Mouse (Mus musculus): Measurements from ENCODE around the gene Tctex1d1. TPM values are rescaled to one million over a fixed set of nuclear protein-coding genes. Genes with fewer than 3 reads are reported as not detected.

Tctex1d1 gene
- polyA plus RNA-seq, 1 experiment from 2014 or later, result 0.47 TPM

DNA sequence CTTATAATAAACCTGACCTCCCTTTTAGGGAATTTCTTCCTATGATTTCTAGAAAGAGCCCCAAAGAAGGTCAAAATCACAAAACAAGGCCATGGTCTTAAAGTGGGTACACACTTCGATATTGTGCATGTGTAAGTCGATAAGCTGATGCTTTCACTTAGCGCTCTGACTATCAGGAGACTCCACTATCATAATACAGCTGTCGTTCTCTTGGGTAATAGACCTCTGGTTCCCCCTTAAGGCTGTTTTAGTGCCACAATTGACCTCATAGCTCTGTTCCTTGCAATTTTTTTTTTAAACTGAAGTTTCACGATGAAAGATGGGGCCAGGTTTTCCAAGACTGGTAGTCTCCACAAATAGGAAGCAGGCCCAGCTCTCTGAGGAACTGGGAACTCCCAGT, 979 bp downstream of the Tctex1d1 start:
- Histone ChIP-seq H3K27ac (ENCODE audit: low read depth) (no peak overlapping the region), H3K9ac (ENCODE audit: low read length) (no peak overlapping the region), H3K27me3 (replicated peaks; ENCODE audit: control insufficient read depth, insufficient read depth, low read length) (peaks cover 6% of the 10 kb centered on the region; the same call in 1 of the 2 replicates), H3K4me3 (ENCODE audit: low read depth, low read length) (no peak overlapping the region), H3K4me2 (ENCODE audit: low read length) (peak overlapping the region; percentile 53), H3K9me3 (ENCODE audit: control insufficient read depth, low read length) (no peaks in the 10 kb centered on the region), H3K36me3 (ENCODE audit: control insufficient read depth, insufficient read depth, low read length) (no peaks in the 10 kb centered on the region), H3K4me1 (replicated peaks; ENCODE audit: control insufficient read depth, insufficient read depth, low read length) (peaks cover 3% of the 10 kb centered on the region; the same call in 1 of the 2 replicates)
- WGBS, result 53% methylated on average over 5 of the region's 5 CpGs
- DNase-seq (ENCODE audit: low spot score) (no peak), ATAC-seq (replicated peaks; ENCODE audit: low FRiP score, low TSS enrichment, low read depth) (no peak)

GRCm38 (mm10) chr4:102981709-102982108, 3.3 kb downstream of the Tctex1d1 start:
- H3K9ac ChIP-seq (ENCODE audit: low read length), result no peak overlapping the region
- no peak overlapping the region for H3K4me2 ChIP-seq (ENCODE audit: low read length)
- no peaks in the 10 kb centered on the region for H3K36me3 ChIP-seq (ENCODE audit: control insufficient read depth, insufficient read depth, low read length)
- H3K4me3 ChIP-seq (ENCODE audit: low read depth, low read length), result no peak overlapping the region
- no peak overlapping the region for H3K27ac ChIP-seq (ENCODE audit: low read depth)
- peaks cover 6% of the 10 kb centered on the region; the same call in 1 of the 2 replicates for H3K27me3 ChIP-seq (replicated peaks; ENCODE audit: control insufficient read depth, insufficient read depth, low read length)
- DNase-seq (ENCODE audit: low spot score) (no peak), ATAC-seq (replicated peaks; ENCODE audit: low FRiP score, low TSS enrichment, low read depth) (no peak)
- 80% methylated on average over 8 of the region's 8 CpGs for WGBS
- H3K9me3 ChIP-seq (ENCODE audit: control insufficient read depth, low read length), result no peaks in the 10 kb centered on the region
- peaks cover 3% of the 10 kb centered on the region; the same call in 1 of the 2 replicates for H3K4me1 ChIP-seq (replicated peaks; ENCODE audit: control insufficient read depth, insufficient read depth, low read length)

- WGBS, result 82% methylated on average over 7 of the region's 7 CpGs
These were observed 7.8 kb downstream of the Tctex1d1 start for GRCm38 (mm10) chr4:102986173-102986572.

GRCm38 (mm10) chr4:102986917-102987316, 8.5 kb downstream of the Tctex1d1 start:
- Histone ChIP-seq H3K27ac (ENCODE audit: low read depth) (no peak overlapping the region), H3K27me3 (replicated peaks; ENCODE audit: control insufficient read depth, insufficient read depth, low read length) (no peaks in the 10 kb centered on the region), H3K9me3 (ENCODE audit: control insufficient read depth, low read length) (no peaks in the 10 kb centered on the region), H3K4me3 (ENCODE audit: low read depth, low read length) (no peak overlapping the region), H3K36me3 (ENCODE audit: control insufficient read depth, insufficient read depth, low read length) (no peaks in the 10 kb centered on the region), H3K9ac (ENCODE audit: low read length) (no peak overlapping the region), H3K4me2 (ENCODE audit: low read length) (no peak overlapping the region), H3K4me1 (replicated peaks; ENCODE audit: control insufficient read depth, insufficient read depth, low read length) (no peaks in the 10 kb centered on the region)
- ATAC-seq (replicated peaks; ENCODE audit: low FRiP score, low TSS enrichment, low read depth), result peak; percentile 40; the same call in 1 of the 2 replicates
- 3% methylated on average over 2 of the region's 2 CpGs for WGBS
- peak; percentile 61 for DNase-seq (ENCODE audit: low spot score)

More at GRCm38 (mm10) chr4:102986173-102986572, 7.8 kb downstream of the Tctex1d1 start:
- ATAC-seq (replicated peaks; ENCODE audit: low FRiP score, low TSS enrichment, low read depth) (no peak), DNase-seq (ENCODE audit: low spot score) (peak; percentile 47)
- no peaks in the 10 kb centered on the region for H3K36me3 ChIP-seq (ENCODE audit: control insufficient read depth, insufficient read depth, low read length)
- no peak overlapping the region for H3K4me2 ChIP-seq (ENCODE audit: low read length)
- H3K4me1 ChIP-seq (replicated peaks; ENCODE audit: control insufficient read depth, insufficient read depth, low read length), result no peaks in the 10 kb centered on the region
- no peak overlapping the region for H3K27ac ChIP-seq (ENCODE audit: low read depth)
- H3K9me3 ChIP-seq (ENCODE audit: control insufficient read depth, low read length), result no peaks in the 10 kb centered on the region
- H3K4me3 ChIP-seq (ENCODE audit: low read depth, low read length), result no peak overlapping the region
- H3K9ac ChIP-seq (ENCODE audit: low read length), result no peak overlapping the region
- H3K27me3 ChIP-seq (replicated peaks; ENCODE audit: control insufficient read depth, insufficient read depth, low read length), result no peaks in the 10 kb centered on the region

- no peak for ATAC-seq (replicated peaks; ENCODE audit: low FRiP score, low TSS enrichment, low read depth)
- Histone ChIP-seq H3K36me3 (ENCODE audit: control insufficient read depth, insufficient read depth, low read length) (no peaks in the 10 kb centered on the region), H3K4me1 (replicated peaks; ENCODE audit: control insufficient read depth, insufficient read depth, low read length) (no peaks in the 10 kb centered on the region), H3K4me3 (ENCODE audit: low read depth, low read length) (no peak overlapping the region), H3K27me3 (replicated peaks; ENCODE audit: control insufficient read depth, insufficient read depth, low read length) (no peaks in the 10 kb centered on the region), H3K9ac (ENCODE audit: low read length) (no peak overlapping the region), H3K9me3 (ENCODE audit: control insufficient read depth, low read length) (no peaks in the 10 kb centered on the region), H3K27ac (ENCODE audit: low read depth) (no peak overlapping the region), H3K4me2 (ENCODE audit: low read length) (no peak overlapping the region)
- peak; percentile 50 for DNase-seq (ENCODE audit: low spot score)
- WGBS, result 63% methylated on average over 4 of the region's 4 CpGs
These were observed 8.9 kb downstream of the Tctex1d1 start for GRCm38 (mm10) chr4:102987325-102987724.

DNA sequence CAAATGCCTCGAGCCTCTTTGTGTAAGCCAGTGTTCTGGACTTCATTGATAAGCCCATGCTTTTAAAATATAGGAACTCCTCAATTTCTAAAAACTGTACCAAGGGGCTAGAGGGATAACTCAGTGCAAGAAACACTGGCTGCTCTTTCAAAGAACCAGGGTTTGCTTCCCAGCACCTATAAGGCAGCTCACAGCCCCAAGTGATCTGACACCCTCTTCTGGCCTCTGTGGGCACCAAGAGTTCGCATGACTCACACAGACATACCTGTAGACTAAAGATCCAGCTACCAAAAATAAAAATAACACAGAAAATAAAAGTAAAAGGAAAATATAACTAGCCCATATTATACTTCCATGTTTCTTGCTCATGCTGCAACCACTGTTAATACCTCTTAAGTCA, 9.3 kb downstream of the Tctex1d1 start:
- Histone ChIP-seq H3K9ac (ENCODE audit: low read length) (no peak overlapping the region), H3K27me3 (replicated peaks; ENCODE audit: control insufficient read depth, insufficient read depth, low read length) (no peaks in the 10 kb centered on the region), H3K27ac (ENCODE audit: low read depth) (no peak overlapping the region), H3K9me3 (ENCODE audit: control insufficient read depth, low read length) (no peaks in the 10 kb centered on the region), H3K4me2 (ENCODE audit: low read length) (no peak overlapping the region), H3K4me3 (ENCODE audit: low read depth, low read length) (no peak overlapping the region), H3K36me3 (ENCODE audit: control insufficient read depth, insufficient read depth, low read length) (no peaks in the 10 kb centered on the region), H3K4me1 (replicated peaks; ENCODE audit: control insufficient read depth, insufficient read depth, low read length) (no peaks in the 10 kb centered on the region)
- peak; percentile 9 for DNase-seq (ENCODE audit: low spot score)
- WGBS, result 80% methylated on average over 2 of the region's 2 CpGs
- no peak for ATAC-seq (replicated peaks; ENCODE audit: low FRiP score, low TSS enrichment, low read depth)

DNA sequence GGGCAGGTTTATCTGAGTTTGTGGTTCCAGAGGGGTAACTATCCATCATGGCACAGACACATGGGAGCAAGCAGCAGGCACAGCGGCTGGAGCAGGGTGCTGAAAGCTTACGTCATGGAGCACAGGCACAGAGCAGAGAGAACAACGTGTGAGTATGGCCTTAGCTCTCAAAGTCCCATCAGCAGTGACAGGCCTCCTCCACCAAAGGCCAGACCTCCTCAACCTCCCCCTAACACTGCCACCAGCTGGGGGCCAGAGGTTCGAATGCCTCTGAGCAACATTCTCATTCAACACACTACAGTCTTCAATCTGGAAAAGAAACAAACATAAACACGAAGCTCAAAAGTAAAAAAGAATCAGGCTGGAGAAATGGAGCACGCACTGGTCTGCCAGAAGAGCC, 10.1 kb downstream of the Tctex1d1 start:
- H3K36me3 ChIP-seq (ENCODE audit: control insufficient read depth, insufficient read depth, low read length), result no peaks in the 10 kb centered on the region
- WGBS, result 74% methylated on average over 6 of the region's 6 CpGs
- H3K4me1 ChIP-seq (replicated peaks; ENCODE audit: control insufficient read depth, insufficient read depth, low read length), result no peaks in the 10 kb centered on the region
- ATAC-seq (replicated peaks; ENCODE audit: low FRiP score, low TSS enrichment, low read depth) (no peak), DNase-seq (ENCODE audit: low spot score) (peak; percentile 44)
- H3K4me2 ChIP-seq (ENCODE audit: low read length), result no peak overlapping the region
- H3K4me3 ChIP-seq (ENCODE audit: low read depth, low read length), result no peak overlapping the region
- no peak overlapping the region for H3K27ac ChIP-seq (ENCODE audit: low read depth)
- no peaks in the 10 kb centered on the region for H3K9me3 ChIP-seq (ENCODE audit: control insufficient read depth, low read length)
- H3K9ac ChIP-seq (ENCODE audit: low read length), result no peak overlapping the region
- no peaks in the 10 kb centered on the region for H3K27me3 ChIP-seq (replicated peaks; ENCODE audit: control insufficient read depth, insufficient read depth, low read length)

- WGBS, result 78% methylated on average over 5 of the region's 5 CpGs
- Histone ChIP-seq H3K4me3 (ENCODE audit: low read depth, low read length) (no peak overlapping the region), H3K9ac (ENCODE audit: low read length) (no peak overlapping the region), H3K4me1 (replicated peaks; ENCODE audit: control insufficient read depth, insufficient read depth, low read length) (no peaks in the 10 kb centered on the region), H3K9me3 (ENCODE audit: control insufficient read depth, low read length) (no peaks in the 10 kb centered on the region), H3K27ac (ENCODE audit: low read depth) (no peak overlapping the region), H3K4me2 (ENCODE audit: low read length) (no peak overlapping the region), H3K36me3 (ENCODE audit: control insufficient read depth, insufficient read depth, low read length) (no peaks in the 10 kb centered on the region), H3K27me3 (replicated peaks; ENCODE audit: control insufficient read depth, insufficient read depth, low read length) (no peaks in the 10 kb centered on the region)
- DNase-seq (ENCODE audit: low spot score) (peak; percentile 27), ATAC-seq (replicated peaks; ENCODE audit: low FRiP score, low TSS enrichment, low read depth) (no peak)
These were observed 11.0 kb downstream of the Tctex1d1 start for GRCm38 (mm10) chr4:102989391-102989790.

DNA sequence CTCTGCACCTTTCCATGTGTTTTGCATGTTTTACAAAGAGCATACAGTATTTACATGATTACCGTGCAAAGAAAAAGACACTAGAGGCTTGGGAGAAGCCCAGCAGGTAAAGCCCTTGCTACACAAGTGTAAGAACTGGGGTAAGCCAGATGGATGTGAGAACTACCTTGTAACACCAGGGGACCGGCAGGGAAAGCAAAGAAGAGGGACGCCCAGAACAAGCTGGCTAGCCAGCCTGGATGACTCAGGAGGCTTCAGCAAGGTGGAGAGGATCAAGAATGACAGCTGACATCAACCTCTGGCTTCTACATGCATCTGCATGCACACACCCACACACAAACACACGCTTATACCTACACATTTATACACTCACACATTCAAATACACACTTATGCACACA, 11.6 kb downstream of the Tctex1d1 start:
- Histone ChIP-seq H3K4me3 (ENCODE audit: low read depth, low read length) (no peak overlapping the region), H3K27ac (ENCODE audit: low read depth) (no peak overlapping the region), H3K4me1 (replicated peaks; ENCODE audit: control insufficient read depth, insufficient read depth, low read length) (no peaks in the 10 kb centered on the region), H3K9me3 (ENCODE audit: control insufficient read depth, low read length) (no peaks in the 10 kb centered on the region), H3K36me3 (ENCODE audit: control insufficient read depth, insufficient read depth, low read length) (no peaks in the 10 kb centered on the region), H3K9ac (ENCODE audit: low read length) (no peak overlapping the region), H3K27me3 (replicated peaks; ENCODE audit: control insufficient read depth, insufficient read depth, low read length) (no peaks in the 10 kb centered on the region), H3K4me2 (ENCODE audit: low read length) (no peak overlapping the region)
- DNase-seq (ENCODE audit: low spot score) (no peak), ATAC-seq (replicated peaks; ENCODE audit: low FRiP score, low TSS enrichment, low read depth) (no peak)
- 79% methylated on average over 4 of the region's 4 CpGs for WGBS
